Mouse (Mus musculus) urinary bladder, adult 2 months (tissue): ENCODE measurements around the gene Mkrn1. TPM values are rescaled to one million over a fixed set of nuclear protein-coding genes. Genes with fewer than 3 reads are reported as not detected.
"Not testable (repeated sequence)": the region's sequence is repeated elsewhere in the genome, so short reads cannot be mapped to it uniquely, and the experiment has no call there.

Source experiments
- DNase-seq: peaks from one replicate; pipeline ENCODE4 v3.0.0; 2022; ENCODE audit warnings: low spot score
- polyA plus RNA-seq: library from polyadenylated mRNA; depleted of rRNA; stranded (reverse); fragments of >200 nt; gene quantifications from 2 replicates; pipeline ENCODE4 v1.2.3, GENCODE M21; 2012

Gene Mkrn1
- polyA plus RNA-seq, 1 experiment, result 39.2 TPM

DNA sequence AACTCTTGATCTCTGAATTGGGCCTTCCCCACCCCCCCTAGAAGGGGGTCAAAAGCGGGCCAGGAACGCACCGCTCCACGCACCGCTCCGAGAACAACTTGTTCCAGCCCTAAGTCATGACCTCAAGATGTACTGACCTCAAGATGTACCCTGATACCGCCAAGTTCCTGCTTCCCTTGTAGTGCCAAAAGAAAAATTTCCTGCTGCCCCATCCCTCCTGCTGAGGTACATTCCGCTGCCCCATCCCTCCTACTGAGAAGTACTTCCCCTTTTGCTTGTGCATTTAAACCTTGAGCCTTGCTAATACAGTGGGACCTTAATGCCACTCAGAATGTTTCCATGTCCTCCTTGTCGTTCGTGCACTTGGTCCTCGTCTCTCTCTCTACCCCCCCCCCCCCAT, 10.5 kb upstream of the Mkrn1 start:
- no peak for DNase-seq

DNA sequence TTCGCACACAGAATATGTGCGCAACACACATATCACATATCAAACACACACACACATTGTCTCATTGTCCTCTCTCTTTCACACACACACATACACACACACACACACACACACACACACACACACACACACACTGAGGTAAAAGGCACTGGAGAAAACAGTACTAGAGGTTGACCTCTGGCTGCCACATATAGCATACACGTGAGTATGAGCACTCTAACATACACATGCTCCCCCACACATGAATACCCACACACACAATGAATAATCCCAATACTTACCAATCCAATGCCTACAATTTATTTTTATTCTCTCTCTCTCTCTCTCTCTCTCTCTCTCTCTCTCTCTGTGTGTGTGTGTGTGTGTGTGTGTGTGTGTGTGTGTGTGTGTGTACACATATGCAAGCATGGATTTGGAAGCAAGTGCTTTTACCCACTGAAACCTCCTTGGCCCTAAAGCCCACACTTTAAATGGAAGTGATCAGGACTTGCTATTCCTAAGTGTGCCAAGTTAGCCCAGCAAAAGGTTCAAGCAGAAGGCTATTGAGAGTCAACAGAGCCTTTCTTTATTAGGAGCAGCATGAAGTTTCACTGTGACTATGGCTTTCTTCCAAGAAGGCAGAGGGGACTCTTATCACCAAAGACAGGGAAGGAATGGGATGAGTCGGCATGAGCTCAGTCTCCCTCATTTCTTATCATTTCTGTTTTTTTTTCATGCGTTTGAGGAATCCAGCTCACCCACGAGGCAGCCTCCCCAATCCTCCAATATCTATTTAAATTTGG, 8.9 kb upstream of the Mkrn1 start:
- DNase-seq, result no peak

DNA sequence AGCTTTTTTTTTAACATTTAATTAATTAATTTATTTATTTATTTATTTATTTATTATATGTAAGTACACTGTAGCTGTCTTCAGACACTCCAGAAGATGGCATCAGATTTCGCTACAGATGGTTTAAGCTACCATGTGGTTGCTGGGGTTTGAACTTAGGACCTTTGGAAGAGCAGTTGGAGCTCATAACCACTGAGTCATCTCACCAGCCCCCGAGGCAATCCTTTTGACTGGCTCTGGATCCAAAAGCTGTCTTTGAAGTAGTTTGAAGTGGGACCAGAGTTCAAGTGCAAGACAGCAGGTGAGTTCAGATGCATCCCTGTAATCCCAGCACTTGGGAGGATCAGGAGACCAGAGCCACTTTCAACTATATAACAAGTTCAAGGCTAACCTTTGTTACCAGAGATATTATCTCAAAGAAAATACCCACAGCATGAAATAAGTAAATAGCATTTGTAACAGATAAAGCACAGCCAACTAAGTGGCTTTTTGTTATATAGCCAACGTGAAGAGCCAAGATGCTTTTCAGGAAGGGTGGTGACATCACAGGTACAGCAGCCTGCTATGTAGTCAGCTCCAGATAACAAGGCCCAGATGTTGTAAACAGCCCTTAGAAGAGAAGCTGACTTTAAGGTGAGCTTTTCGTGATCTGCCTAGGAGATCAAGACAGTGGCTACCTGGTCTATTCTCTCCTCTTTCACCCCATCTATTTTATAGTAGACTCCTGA, 7.2 kb upstream of the Mkrn1 start:
- DNase-seq, result no peak

DNA sequence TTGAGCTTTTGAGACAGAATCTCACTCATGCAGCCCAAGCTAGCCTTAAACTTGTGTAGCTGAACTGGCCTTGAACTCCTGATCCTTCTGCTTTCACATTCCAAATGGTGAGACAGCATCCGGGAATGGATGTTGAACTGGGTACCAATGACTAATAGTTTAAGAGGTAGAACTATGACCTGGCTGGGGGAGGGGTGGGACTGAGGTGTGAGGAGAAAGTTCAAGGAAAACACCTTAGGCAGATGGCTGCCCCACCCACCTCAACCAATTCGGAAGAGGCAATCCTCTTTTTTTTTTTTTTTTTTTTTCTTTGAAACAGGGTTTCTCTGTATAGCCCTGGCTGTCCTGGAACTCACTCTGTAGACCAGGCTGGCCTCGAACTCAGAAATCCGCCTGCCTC, 6.5 kb upstream of the Mkrn1 start:
- no peak for DNase-seq

DNA sequence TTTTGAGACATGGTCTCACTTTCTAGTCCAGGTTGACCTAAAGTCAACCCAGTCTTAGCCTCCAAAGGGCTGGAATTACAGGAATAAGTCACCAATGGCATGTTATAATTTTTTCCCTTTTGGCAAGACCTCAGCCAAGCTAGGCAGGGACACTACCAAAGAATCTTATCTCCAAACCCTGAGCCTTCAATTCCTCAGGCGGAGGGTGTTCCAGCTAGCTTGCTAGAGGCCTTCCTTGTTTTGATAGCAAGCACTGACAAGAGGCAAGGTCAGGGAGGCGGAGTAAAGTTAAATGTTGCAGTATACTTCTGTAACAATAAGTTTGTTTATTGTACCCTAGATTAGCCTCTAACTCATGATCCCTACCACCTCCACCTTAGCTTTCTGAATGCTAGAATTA, 4.9 kb upstream of the Mkrn1 start:
- DNase-seq, result no peak

DNA sequence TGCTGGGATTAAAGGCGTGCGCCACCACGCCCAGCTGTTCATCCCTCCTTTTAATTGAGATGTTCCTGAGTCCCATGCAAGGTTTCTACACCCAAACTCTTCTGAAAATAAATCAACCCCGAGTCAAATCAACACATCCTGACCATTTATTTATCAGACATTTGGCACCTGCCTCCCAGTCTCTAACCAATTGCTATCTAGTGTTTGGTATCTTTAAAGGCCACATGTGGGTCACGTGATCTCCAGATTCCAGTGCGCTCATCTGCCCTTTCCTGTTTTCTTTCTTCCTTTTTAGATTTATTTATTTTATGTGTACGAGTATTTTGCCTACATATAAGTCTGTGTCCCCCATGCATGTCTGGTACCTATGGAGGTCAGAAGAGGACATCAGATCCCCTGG, 3.4 kb upstream of the Mkrn1 start:
- DNase-seq, result no peak

DNA sequence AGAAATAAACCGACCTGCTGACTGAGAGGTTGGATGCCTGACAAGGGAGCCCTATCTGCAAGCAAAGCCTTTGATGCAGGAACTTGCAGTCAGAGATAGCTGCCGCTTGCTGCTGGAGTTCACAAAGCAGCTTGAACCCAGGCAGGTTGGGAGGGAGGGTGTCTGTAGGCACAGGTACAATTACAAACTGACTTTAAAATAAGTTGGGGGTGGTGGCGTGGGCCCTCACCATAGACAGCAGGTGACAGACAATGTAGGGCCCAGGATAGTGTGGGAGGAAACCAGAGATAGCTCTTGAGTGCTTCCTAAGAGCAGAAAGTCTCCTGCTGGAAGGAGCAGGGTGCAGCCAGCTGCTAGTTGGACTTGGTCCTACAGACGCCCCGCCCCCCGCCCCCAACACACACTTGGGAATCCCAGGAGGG, 2.9 kb upstream of the Mkrn1 start:
- DNase-seq, result no peak

DNA sequence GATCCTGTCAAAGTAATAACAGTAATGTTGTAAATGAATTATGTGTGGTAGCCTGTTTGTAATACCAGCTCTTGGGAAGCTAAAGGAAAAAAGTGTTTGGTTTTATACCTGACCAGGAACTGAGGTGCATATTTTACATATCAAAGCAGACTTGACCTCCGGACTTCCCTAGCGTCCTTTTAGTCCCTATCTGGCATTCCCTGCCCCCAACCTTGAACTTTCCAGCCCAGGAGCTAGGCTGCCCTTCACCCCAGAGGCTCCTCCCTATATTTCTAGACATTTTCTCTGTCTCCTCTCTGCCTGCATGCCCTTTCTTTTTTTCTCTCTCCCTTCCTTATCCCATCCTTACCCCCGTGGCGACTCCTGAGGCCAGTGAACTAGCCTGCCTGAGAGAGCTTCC, 605 bp upstream of the Mkrn1 start:
- no peak for DNase-seq

DNA sequence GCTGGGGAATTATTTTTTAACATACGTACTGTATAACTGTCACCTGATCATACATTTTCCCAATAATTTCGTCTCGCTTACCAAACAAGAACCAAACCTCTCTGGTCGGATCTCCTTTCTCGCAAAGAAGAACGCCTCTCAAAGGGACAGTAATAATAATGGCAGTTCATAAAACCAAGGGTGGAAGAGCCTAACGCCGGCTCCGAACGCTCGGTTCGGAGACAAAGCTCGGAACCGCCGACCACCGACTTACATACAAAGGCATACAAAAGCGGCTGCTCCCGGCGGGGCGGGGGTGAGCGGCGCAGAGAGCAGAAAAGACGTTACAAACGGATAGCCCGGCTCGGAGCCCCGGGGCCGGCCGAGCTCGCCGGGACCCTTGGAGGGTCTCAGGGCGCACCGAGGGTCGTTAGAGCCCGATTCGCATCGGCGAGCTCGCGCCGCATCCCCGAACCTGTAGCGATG, 844 bp downstream of the Mkrn1 start:
- DNase-seq, result no peak

DNA sequence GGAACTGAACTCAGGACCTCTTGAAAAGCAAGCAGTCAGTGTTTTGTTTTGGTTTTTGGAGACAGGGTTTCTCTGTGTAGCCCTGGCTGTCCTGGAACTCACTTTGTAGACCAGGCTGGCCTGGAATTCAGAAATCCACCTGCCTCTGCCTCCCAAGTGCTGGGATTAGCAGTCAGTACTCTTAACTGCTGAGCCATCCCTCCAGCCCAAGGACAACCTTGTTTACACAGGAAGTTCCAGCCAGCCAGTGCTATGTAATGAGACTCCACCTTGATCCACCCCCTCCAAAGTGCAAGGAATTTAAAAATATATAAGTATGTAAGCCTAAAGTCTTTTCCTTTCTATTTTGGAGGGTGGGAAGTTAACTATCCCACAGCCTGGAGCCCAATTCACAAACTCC, 3.6 kb downstream of the Mkrn1 start:
- not testable (repeated sequence) for DNase-seq

DNA sequence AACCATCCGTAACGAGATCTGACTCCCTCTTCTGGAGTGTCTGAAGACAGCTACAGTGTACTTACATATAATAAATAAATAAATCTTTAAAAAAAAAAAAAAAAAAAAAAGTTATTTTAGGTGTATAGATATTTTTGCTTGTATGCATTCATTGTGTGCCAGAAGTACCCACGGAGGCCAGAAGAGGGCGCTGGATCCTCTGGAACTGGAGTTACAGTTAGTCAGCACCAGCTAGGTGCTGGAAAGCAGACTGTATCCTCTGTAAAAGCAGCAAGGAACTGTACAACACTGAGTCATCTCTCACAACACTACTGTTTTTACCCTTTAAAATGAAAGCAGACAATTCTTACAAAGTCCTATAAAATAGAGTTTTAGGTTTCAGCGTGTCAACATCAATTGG, 4.5 kb downstream of the Mkrn1 start:
- DNase-seq, result no peak

DNA sequence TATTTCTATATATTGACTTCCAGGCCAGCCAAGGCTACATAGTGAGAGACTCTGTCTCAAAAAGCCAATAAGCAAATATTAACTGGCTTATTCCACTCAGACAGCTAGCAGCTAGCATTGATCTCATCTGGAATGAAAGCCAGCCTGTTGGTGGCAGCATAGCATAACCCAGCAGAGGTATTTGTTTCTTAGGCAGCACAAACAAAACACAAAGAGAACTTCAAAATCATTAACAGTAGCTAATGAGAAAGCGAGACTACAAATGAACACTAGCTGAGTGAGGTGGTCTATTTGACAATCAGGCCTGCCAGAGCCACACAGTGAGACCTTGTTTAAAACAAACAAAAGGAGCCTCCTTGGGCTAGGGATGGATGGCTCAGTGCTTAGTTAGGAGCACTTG, 6.2 kb downstream of the Mkrn1 start:
- DNase-seq, result no peak

DNA sequence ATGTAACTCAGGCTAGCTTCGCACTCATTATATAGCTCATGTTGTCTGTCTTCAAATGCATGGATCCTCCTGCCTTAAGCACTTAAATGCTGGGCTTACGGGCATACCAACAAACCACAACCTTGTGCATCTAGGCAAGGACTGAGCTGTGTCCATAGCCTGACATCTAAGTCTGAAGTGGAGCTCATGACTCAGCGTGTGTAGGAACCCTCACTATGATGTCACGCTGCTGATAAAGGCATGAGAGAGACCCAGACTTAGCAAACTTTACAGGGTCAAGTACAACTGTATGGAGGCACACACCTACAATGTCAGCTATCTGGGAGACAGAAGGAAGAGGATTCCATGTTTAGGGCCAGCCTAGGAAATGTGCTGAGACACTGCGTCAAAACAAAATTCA, 13.8 kb downstream of the Mkrn1 start:
- no peak for DNase-seq

DNA sequence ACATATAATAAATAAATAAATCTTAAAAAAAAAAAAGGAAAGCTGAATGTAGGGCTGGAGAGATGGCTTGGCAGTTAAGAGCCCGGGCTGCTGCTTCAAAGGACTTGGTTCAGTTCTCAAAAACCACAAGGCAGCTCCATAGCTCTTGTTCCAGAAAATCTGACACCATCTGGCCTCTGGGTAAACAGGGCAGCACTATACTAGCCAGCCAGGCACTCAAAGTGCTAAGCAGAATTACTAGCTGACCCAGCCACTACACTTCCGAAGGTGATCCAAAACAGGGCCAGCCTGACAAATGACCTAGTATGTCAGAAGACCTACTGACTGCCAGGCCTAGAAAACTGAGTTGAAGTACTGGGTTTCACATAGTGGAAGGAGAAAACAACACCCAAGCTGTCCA, 17.1 kb downstream of the Mkrn1 start:
- DNase-seq, result no peak

DNA sequence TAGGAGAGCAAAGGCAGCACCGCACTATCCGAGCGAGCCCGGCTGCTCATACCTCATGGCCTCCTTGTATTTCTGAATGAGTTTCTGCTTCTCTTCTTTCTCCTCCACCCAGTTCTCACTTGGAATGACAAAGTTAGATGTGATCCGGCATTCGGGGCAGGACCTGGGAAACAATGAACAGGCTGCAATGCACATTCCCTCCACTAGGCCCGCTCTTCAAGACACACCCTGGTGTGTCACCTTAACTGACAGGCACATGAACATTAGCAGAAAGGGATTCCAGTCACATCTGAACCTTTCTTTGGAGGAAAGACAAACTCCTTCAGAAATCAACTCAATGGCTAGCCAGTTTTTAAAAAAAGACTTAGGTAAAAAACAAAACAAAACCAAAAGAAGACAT, 19.9 kb downstream of the Mkrn1 start:
- no peak for DNase-seq

DNA sequence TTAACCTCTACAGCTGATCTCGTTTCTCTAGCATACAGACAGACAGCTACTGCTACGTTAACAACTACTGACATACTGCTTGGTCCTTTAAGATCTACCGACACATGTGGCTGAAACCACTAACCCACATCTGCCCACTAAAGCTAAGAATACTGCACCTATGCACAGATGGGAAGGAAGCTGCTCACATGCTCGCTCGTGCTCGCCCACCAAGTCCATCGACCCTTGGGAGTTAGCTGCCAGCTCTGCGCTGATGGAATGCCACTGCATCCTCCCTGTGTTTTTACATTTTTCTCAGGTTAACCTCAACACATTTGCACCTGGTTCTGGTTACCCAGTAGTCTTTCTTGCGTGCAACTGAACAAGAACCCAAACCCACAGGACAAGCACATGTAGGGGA, 21.9 kb downstream of the Mkrn1 start:
- DNase-seq, result no peak

DNA sequence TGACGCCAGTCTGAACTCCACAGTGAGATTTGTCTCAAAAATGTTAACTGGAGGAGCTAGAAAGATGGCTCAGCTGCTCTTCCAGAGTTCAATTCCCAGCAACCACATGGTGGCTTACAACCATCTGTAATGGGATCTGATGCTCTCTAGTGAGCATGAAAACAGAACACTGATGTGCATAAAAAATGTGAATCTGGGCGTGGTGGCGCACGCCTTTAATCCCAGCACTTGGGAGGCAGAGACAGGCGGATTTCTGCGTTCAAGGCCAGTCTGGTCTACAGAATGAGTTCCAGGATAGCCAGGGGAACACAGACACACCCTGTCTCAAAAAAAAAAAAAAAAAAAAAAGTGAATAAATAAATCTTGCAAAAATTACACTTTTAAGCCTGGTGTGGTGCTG, 23.2 kb downstream of the Mkrn1 start:
- no peak for DNase-seq

DNA sequence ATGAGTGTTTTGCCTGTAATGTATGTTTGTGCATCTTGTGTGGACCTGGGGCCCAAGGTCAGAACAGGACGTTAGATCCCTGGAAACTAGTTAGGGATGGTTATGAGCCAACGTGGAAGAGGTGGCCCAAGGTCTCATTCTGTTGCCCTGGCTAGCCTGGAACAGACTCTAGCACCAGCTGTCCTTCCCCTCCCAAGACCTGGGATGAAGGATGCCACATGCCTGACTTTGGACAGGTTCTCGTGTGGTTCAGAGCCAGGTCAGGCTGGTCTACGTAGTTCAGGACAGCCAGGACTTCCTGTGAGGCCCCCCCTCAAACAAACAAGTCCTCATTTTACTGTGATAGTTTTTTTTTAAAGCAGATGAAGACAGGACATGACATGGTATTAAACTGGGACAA, 24.3 kb downstream of the Mkrn1 start:
- DNase-seq, result no peak

DNA sequence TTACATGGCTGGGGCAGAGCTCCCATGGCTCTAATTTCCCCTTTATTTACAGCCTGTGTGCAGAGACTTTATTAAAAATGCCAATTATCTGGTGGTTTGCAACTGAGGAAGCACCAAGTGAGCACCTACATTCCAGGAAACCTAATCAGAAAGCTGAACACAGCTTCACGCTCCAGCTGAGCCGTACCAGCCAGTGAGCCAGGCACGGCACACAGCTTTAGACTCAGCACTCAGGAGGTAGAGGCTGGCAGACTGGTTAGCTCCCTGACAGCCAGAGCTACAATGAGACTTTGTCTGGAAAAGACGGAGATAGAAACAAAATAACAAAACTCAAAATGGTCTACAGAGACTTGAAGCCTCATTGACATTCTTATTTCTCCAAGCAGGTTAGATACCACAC, 24.8 kb downstream of the Mkrn1 start:
- no peak for DNase-seq

DNA sequence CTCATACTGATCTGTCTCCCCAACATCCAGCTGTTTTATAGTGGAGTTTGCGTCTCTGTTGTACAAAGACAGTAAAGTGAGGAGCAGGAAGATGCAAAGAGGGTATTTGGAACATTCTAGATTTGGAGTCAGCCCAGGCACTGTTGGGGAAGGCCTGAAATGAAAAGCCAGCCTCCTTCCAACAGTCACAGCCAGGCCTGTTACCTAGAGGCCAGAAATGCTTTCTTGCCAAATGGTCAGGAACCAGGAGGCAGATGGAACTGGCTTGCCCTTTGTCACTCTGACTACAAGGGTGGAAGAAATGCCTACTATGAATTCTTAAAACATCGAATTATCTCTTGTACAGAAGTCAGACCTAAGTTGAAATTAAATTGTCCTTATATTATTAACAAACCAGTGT, 30.3 kb downstream of the Mkrn1 start:
- DNase-seq, result no peak

DNA sequence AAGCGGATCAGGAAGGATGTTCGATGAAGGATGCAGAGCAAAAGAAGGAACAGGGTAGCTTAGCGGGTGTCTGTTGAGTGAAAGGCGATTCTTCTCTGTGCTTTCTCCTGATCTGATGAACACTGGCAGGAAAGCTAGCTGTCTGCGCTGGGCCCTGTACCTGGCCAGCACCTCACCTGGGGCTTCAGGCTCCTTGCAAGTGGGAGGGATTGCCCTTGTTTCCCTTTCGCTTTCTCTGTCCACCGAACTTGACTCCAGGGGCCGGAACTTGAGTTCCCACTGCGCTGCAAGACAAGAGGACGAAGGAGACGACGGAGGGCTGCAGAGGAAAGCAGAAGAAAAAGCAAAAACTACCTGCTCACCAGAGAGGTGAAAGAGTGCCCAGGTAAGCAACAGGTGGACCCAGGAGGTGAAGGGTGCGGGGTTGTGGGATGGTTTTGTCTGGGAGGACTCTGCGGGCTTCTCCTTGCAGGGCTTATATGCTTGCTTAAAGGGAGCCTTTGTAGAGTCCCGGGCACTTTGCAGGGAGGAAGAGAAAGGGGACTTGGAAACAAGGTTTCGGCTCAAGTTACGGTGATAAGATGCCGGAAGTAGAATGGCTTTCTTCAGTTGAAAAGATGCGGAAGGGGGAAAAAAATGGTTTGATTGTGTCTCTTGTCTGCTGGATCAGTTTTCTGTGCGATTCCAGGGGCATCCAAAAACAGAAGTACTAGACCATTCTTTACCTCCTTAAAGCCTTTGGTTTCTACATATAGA, 39.0 kb downstream of the Mkrn1 start, which contains the start of gene Rab19:
TSS of gene Rab19 (plus strand) at position 51 of the 756 bp plus-strand sequence.
- DNase-seq, result peak; percentile 38

DNA sequence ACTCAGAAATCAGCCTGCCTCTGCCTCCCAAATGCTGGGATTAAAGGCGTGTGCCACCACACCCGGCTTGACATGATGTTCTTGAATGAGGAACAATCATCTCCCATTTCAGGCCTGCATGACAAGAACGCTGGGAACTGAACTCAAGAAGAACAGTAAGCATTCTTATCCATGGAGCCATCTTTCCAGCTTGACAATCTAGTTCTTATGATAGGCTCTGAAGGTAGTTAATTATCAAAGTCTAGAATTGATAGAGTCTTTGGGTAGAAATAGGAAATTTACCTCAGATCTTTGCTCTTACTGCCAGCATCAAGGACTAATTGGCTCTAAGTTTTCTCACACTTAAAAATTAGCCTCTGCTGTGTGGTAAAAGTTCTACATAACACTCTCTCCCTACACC, 40.0 kb downstream of the Mkrn1 start:
- no peak for DNase-seq

DNA sequence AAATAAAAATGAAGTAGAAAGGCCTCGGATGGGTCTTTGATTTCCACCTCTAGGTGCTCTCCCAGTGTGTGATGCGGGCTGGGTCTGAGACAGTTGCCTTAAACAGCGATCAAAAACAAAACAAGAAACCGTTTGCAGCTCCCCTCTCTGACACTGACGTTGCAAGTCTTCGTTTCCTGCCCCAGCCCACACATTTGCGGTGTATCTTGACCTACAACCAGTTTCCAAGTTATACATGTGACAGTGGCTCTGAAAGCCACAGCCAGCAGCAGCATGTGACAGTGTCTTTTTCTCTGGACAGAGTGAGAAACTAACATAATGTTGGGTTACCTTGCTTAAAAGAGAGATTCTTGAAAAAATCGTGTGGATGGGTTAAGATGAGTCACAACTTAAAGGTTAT, 40.5 kb downstream of the Mkrn1 start:
- no peak for DNase-seq
